ENCODE assay signal across 17 mouse cellular contexts in genomic region chr4:123532001-123532400, GRCm38 (mm10).
A peak's percentile ranks its signal among the peaks of the same experiment; 100 is the strongest.
DNase-seq lines count a peak whose midpoint lies in the region; ATAC-seq and TF ChIP-seq lines count a peak whose summit lies in the region.
"Had no signal": no experiment of that assay in that cellular context is flagged by ENCODE, and none has a peak within 500 bp of the region (broad histone marks: within the 10 kb centered on the region; RNA-seq: fewer than 3 reads in every experiment).

No protein-coding gene starts in this region.

- peak; percentile 39 for TF ChIP-seq CTCF in left cerebral cortex, adult 2 months (IDR thresholded peaks at IDR 0.05)
- peak; percentile 47 for TF ChIP-seq CTCF in Patski (IDR thresholded peaks at IDR 0.05)

- peak; percentile 13 for DNase-seq in adrenal gland, postnatal 14 days
- DNase-seq in adrenal gland, adult 18-20 months (ENCODE audit: low spot score in 2 of 2): no peak
- DNase-seq in left cerebral cortex, adult 2 months (ENCODE audit: extremely low spot score in 1 of 2, low spot score in 2 of 2): no peak
- no peak for DNase-seq in left cerebral cortex, postnatal 36 days (ENCODE audit: low spot score in 2 of 2)
- DNase-seq in A20 (ENCODE audit: low read depth, low spot score) (peak; percentile 40), Patski (ENCODE audit: low read depth, low spot score) (no peak)
- no peak for DNase-seq in right cerebral cortex, postnatal 10 days (ENCODE audit: low spot score in 2 of 2)
- no peak for DNase-seq in urinary bladder, postnatal 14 days (ENCODE audit: low spot score)
- DNase-seq: adrenal gland, adult 8-10 months; cerebellum, adult 8-10 months; heart, adult 18-20 months; lung, embryonic 14.5 days had no signal

- POLR2A ChIA-PET in Patski (lab: Charles Lee): no interaction called here

- no peak for ATAC-seq in Patski
- ATAC-seq: hindbrain, embryonic 16.5 days had no signal

- no peak overlapping the region for H3K27ac ChIP-seq in left cerebral cortex, adult 2 months
- H3K27ac ChIP-seq: forebrain, embryonic 10.5 days; limb, embryonic 13.5 days; neural tube, embryonic 13.5 days; stomach, embryonic 15.5 days had no signal

- in situ Hi-C loops in Patski (cut with MboI; ENCODE audit: low pct_unique_long_range_greater_than_20kb): no loop called here

- no peaks in the 10 kb centered on the region for H3K27me3 ChIP-seq in Patski
- H3K27me3 ChIP-seq: limb, embryonic 13.5 days; neural tube, embryonic 13.5 days; stomach, embryonic 15.5 days had no signal

- H3K4me3 ChIP-seq in left cerebral cortex, adult 2 months: no peak overlapping the region
- H3K4me3 ChIP-seq: forebrain, embryonic 10.5 days; limb, embryonic 13.5 days; neural tube, embryonic 13.5 days; stomach, embryonic 15.5 days had no signal

- intact Hi-C loops in left cerebral cortex, adult 2 months (cut with DNase I): no loop called here
- intact Hi-C loops in left cerebral cortex, postnatal 36 days (cut with DNase I): no loop called here

- CTCF ChIA-PET in Patski (lab: Charles Lee): interaction anchor here (1.1 to 3.3 kb wide), 2 partner anchors 52 to 226 kb away, joined by 4 to 8 read pairs; no protein-coding TSS in a partner anchor

Comparison
In these comparisons a context has a peak if more than half of its experiments do, and no peak if none do; other contexts are left out.
1. DNase-seq: peak in adrenal gland, postnatal 14 days (single experiment) and A20 (single experiment); none in adrenal gland, adult 18-20 months (0 of 2), left cerebral cortex, adult 2 months (0 of 2), left cerebral cortex, postnatal 36 days (0 of 2), Patski (single experiment), right cerebral cortex, postnatal 10 days (0 of 2) and urinary bladder, postnatal 14 days (single experiment).